Mouse (Mus musculus): Measurements from ENCODE around the gene Utp4.
A peak's percentile ranks its signal among the peaks of the same experiment; 100 is the strongest.
"Not testable (repeated sequence)": the region's sequence is repeated elsewhere in the genome, so short reads cannot be mapped to it uniquely, and the experiment has no call there.

Utp4 gene

DNA sequence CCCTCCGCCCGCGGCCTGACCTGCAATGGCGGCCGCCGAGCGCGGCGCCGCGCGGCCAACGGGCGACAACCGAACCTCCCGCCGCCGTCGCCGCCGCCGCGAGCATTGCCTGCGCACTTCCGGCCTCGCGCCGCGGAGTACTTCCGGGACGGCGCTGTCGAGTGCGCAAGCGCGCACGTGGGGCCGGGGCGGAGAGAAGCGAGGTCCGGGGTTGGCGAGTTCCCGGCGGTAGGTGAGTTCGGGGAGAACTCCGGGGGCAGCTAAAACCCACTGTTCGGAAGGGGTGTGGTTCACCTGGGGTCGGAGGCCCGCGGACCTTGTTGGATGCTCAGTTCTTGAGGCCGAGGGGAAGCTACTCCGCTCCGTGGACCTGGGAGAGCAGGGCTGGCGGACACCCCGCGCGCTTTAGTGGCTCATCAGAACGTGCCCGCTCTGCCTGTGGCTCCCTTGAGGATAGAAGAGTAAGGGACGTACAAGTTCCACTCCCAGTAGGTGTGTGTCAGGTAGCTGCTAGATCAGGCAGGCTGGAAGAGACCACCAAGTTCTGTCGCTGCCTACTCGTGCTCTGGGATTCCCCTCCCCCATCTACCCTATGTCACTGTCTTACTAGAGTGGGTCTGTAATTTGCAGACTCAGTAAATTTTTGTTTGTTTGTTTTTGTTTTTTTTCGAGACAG is at the start of gene Utp4:
Utp4 (plus strand) TSS at position 156 of the 676 bp plus-strand sequence.
- DNase-seq: peak; percentile 89

GRCm38 (mm10) chr8:106850034-106850433 is 43.4 kb upstream of the Utp4 start:
- DNase-seq: no peak

GRCm38 (mm10) chr8:106854534-106855241 is 38.7 kb upstream of the Utp4 start:
- DNase-seq: no peak

- no peak for DNase-seq
These were observed 38.2 kb upstream of the Utp4 start for GRCm38 (mm10) chr8:106855242-106855562.

DNA sequence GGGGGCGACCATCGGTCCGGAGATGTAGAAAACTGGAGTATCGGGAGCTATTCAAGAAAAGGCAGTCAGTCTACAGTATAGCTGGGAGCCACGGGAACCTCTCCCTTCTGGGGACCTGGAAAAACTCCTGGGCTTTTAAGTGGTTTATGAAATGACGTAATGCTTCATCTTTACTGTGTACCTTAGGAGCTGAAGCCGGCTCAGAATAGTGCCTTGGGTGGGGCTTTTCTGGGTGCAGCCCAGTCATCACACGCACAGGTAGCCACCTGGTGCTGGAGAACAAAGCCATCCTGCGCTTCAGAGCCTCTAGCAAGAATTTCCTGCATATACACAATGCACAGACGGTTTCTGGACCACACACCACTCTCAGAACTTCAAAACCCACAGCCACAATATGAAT is 30.6 kb upstream of the Utp4 start:
- no peak for DNase-seq

- no peak for DNase-seq
These were observed 28.1 kb upstream of the Utp4 start for GRCm38 (mm10) chr8:106865354-106865753.

- DNase-seq: no peak
These were observed 23.4 kb upstream of the Utp4 start, which contains the start of gene Has3 for GRCm38 (mm10) chr8:106870051-106870450. TSS of gene Has3 (plus strand) at chr8:106870242.

DNA sequence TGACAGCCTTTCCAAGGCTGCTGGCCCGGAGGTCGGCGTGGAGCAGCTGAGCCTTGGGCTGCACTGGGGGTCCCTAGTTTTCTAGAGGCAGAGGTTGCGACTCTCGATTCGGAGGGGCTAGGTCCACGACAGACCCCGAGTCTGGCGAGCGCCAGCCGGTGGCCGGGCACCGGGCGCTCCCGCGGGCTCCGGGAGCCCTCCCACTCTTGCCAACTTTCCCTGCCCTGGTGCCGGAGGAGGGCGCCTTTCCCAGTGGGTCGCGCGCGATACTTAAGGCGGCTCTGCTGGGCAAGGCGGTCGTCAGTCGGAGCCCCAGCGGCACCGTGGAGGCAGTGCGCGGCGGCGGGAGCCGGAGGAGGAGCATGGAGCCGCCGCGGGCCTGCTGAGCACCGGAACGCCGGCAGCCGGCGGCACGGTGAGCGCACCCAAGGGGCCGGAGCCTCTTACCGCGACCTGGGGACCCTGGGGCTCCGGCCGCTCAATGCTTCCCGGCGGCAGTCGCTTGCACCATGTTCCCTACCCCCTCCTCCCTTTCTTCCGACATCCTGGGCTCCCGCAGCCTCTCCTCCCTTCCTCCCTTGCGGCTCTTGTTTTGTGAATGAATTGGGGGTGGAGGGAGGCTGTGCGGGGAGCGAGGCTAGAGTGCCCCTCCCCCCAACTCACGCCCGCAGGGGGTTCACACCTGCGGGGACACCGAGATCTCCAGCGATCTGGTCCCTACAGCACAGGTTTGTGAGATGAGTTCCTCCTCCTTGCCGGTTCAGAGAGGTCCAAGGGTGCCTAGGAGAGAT is 22.7 kb upstream of the Utp4 start:
- peak; percentile 28 for DNase-seq

DNA sequence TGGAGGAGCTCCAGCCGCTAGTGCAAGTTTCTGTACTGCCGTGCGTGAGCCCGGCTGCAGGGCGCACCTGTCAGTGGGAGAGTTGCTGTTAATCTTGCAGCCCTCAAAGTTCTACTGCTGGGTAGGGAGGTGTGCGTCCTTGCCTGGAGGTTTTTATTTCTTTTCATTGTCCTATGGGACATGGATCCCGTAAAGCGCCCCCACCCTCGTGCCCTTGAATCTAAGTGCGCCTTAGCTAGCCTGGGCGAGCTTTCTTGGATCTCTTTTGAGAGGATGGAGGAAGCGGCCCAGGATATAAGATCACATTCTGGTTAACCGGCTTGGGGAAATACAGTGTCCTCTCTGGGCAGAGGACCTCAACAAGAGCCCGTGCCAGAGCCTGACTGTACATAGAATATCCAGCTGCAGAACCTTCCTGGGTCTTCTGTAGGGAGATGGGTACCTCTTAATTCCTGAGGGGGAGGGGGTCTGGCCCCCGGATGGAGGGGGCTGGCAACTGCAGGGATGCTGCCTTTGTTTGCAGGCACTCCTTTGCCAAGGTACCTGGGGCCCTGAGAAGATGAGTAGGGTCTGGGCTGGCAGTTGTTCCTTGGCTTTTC is 22.0 kb upstream of the Utp4 start:
- no peak for DNase-seq

GRCm38 (mm10) chr8:106871931-106872371 is 21.5 kb upstream of the Utp4 start:
- no peak for DNase-seq

DNA sequence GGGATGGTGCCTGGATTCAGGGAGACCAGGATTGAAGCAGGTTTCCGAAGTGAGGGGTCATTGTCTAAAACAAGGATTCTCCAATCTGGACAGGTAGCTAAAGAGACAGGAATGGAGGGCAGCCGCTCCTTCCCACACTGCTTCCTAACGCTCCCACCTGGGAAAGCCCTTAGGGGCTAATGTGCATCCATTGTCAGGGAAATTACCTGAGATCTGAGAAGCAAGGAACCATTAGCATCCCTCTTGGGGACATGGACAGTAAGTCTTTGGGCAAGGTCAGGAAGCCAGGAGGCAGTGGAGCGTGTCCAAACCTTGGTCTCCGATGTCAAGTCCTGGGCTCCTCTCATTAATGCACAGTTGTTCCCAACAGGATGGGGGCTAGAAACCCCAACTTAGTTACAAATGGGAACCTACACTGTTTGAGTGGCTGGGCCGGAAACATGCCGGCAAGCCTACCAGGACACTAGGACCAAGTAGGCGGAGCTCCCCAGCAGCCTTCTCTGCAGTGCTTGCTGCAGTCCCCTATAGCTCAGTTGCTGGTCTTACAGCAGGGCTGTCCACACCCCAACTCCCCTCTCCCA is 20.9 kb upstream of the Utp4 start:
- DNase-seq: no peak

DNA sequence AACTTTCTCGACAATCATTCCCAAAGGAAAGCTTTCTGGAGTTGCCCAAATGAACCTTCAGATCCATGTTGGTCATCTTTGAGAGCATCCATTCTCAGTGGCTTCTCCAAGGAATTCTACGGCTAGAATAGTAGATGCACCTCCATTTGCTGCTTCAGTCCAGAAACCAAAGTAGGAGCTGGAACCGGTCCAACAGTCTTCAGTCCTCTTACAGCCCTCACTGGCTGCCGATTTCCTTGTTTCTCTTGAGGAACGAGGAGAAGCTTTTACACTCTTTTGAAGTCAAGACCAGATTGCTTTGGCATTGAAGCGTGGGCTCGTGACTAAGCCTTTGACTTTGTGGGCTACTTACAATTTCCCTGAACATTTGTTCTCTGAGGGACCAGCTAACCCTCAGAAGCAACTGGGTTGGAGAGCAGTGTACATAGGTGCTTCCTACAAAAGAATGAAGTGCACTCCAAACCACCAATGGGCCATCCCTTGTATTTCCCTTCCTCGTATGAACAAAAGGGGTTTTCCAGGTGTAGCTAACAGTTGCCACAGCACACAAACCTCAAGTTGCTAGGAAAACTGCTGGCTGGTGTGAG is 13.2 kb upstream of the Utp4 start:
- DNase-seq: no peak

DNA sequence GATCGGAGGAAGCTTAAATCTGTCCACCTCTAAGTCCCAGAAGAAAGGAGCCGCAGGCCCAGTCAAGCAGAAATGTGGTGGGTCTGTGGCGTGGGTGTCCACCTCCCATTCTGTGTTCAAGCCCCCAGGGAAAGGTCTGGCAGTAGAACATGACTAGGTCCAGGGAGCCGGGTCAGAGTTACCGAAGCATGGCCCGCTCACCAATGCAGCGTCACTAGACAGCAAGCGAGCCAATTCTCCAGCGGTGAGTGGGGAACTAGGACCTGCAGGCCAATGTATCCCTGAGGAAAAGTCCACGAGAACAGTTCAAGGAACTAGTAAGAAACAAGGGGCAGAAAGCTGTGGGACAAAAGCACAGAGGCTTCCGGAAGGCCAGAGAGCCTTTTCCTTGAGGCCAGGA is 9.3 kb upstream of the Utp4 start:
- DNase-seq: not testable (repeated sequence)

- not testable (repeated sequence) for DNase-seq
These were observed 8.5 kb upstream of the Utp4 start for GRCm38 (mm10) chr8:106884826-106885400.

DNA sequence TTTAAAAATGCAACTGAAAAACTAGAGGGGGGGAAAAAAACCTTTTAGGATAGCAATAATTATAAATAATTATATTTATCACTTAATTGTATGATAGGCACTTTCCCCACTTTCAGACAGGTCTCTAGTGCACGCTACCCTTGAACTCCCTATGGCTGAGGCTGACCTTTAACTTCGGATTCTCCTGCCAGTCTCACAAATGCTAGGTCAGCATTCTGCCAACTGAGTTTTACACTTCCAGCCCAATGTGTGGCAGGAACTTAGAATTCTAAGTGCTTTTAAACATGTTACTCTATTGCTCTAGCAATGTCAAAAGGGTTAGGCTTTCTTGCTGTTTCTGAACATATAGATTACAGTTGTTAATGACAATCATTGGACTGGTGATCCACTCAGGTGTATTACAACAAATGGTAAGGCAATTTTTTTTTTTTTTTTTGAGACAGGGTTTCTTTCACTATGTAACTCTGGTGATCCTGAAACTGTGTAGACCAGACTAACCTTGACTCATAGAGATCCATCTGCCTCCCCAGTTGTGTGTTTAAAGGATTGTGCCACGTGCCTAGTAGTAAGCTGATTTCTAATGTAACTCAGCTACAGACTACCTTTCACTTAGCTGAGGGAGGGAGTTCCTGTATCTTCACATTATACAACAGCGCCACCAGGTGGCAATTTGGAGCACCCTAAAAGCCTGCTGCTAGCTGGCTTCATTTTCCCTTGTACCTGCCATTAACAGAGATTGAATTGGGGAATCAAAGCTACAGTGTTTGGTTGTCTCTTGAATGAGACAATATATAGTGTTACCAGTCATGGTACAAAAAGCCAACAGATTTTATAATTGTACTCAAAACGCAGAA is 5.9 kb upstream of the Utp4 start:
- peak; percentile 78 for DNase-seq

DNA sequence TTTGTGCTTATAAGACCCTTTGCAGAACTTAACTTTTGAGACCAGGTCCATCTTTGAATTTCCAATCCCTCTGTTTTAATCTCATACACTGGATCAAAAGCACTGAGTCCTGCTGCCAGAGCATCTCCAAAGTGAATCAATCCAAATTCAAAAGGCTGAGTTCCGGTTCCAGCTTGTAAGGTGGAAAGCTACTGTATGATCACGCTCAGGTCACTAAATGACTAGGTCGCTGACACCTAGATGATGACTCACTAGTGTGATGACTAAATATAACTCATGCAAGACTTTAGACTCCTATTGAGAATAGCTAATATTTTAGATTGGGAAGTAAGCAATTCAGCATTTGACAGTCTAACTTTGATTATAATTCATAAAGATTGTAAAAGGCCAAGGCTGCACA is 4.6 kb upstream of the Utp4 start:
- DNase-seq: no peak

DNA sequence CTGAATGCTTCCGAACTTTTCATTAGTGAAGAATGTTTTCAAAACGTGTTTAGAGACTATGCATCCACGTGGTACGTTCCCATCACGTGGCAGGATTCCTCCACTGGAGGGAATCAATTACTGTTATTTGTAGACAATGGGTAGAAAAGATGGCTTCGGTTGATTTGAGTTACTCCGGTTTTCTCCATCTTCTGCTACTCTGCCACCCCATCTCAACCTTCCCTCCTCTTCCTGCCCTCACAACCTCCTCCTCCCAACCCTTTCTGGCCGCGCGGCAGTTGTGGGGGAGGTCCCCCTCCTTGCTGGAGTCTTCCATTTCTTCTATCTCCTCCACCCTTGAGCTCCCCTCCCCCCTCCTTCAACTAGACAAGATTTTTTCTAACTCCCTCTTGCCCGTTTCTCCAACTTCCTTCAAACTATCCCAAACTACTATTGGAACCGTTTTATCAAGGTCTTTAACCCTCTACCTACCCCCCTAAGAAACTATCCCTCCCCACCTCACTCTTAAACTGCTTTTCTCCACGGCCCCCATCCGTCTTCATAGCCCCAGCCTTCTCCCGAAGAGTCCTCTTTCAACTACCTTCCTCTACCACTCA is 1.1 kb upstream of the Utp4 start:
- peak; percentile 58 for DNase-seq

DNA sequence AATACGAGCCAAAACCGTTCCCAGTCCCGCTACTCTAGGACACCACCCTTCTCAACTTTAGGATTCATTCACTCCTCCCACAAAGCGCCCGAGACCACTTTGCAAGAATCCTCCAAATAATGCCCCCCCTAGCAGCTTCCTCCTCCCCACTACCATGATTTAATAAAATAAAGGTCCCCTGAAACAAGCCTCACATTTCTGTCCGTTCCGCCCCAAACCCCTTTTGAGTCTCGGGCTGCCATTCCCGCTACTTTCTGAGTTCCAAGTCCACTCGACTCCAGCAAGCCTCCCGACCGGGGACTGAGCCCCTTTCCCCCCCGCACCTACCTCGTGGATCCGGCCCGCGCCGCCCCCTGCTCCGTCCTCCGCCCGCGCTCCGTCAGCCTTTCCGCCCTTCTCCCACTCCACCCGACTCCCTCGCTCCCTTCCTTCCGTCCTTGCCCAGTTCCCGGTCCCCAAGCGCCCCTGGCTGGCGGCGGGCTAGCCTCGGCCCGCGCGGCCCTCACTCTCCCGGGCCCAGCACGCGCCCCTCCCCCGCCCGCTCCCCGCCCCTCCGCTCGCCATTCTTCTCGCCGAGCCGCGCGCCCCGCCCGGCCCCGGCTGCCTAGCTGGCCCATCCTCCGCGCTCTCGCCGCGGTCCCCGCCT is 507 bp upstream of the Utp4 start:
- no peak for DNase-seq

DNA sequence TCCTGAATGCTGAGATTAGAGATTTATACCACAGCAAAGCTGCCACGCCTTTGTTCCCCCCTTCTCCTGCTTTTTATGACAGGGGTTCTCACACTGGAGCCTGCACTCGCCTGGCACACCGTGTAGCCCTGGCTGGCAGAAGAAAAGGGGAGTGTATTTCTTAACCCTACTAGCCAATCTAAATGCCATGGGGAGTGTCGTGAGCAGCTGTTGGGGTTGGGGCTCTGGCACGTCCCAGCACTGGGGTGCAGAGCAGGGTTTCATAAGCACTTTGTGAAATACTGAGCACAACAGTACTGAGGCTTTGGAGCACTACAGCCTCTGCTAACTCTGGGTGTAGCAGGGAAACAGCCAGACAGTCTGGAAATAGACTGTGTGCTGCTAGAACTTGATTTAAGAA is 6.0 kb downstream of the Utp4 start:
- no peak for DNase-seq

All from thymus, postnatal 25 days (tissue).